Mouse (Mus musculus) G1E (cell line): ENCODE measurements around the gene Pard6b. TPM values are rescaled to one million over a fixed set of nuclear protein-coding genes. Genes with fewer than 3 reads are reported as not detected.

ENCODE experiments used
- ATAC-seq: 2 replicates; pipeline ENCODE4 v1.8.0; 2016; ENCODE audit warnings: mild to moderate bottlenecking; ENCODE audit not compliant: insufficient number of reproducible peaks, poor library complexity, low FRiP score, severe bottlenecking; ENCODE audit errors: extremely low read depth
- DNase-seq: peaks from one replicate; pipeline ENCODE4 v3.0.0; 2012; ENCODE audit warnings: low spot score
- H3K27me3 ChIP-seq: 2 replicates; pipeline ENCODE4 v1.6.1; 2012; ENCODE audit warnings: mild to moderate bottlenecking, low read length, inconsistent platforms; ENCODE audit not compliant: insufficient read depth
- H3K36me3 ChIP-seq: replicated peaks from 2 replicates; pipeline ENCODE3; 2012; ENCODE audit warnings: mild to moderate bottlenecking, inconsistent platforms
- H3K4me1 ChIP-seq: 2 replicates; pipeline ENCODE4 v1.6.1; 2012; ENCODE audit warnings: low read depth, low read length, inconsistent platforms, mixed read lengths; ENCODE audit not compliant: insufficient read depth
- H3K4me3 ChIP-seq: 2 replicates; pipeline ENCODE4 v1.5.1; 2012; ENCODE audit warnings: low read depth, mild to moderate bottlenecking, inconsistent platforms, low read length, moderate library complexity, mixed read lengths
- H3K9me3 ChIP-seq: replicated peaks from 2 replicates; pipeline ENCODE4 v1.6.1; 2012; ENCODE audit warnings: inconsistent platforms
- CTCF ChIP-seq: IDR thresholded peaks from 2 replicates; pipeline ENCODE4 v1.5.1; 2012; ENCODE audit warnings: low read depth, low read length, inconsistent platforms, mixed read lengths
- GATA1 ChIP-seq: IDR thresholded peaks from 2 replicates; pipeline ENCODE4 v1.6.1; 2012; ENCODE audit warnings: borderline replicate concordance, low read length, inconsistent platforms, mixed read lengths
- GATA2 ChIP-seq: IDR thresholded peaks from 2 replicates; pipeline ENCODE4 v1.6.1; 2012; ENCODE audit warnings: low read depth, low read length, inconsistent platforms, borderline replicate concordance
- POLR2AphosphoS5 ChIP-seq: IDR thresholded peaks from 2 replicates; pipeline ENCODE4 v1.6.1; 2012; ENCODE audit warnings: low read depth, low read length, inconsistent platforms; ENCODE audit not compliant: insufficient replicate concordance
- TAL1 ChIP-seq: conservative IDR thresholded peaks from 2 replicates; pipeline ENCODE4 v1.6.1; 2012; ENCODE audit warnings: low read depth, low read length, inconsistent platforms, mixed read lengths
- polyA plus RNA-seq: library from polyadenylated mRNA; stranded (reverse); fragments of >175 nt; gene quantifications from 2 replicates; pipeline ENCODE4 v1.2.3, GENCODE M21; 2012
- total RNA-seq, 2 experiments: library from RNA; stranded (forward) in 1 of 2; stranded (reverse) in 1 of 2; fragments of 200-1000 nt in 1 of 2; fragments of >200 nt in 1 of 2; fragmentation: Nextera tagmentation in 1 of 2; gene quantifications; 2 replicates each; pipeline ENCODE4 v1.2.3; 2014 to 2017

The Pard6b gene
- total and polyA plus RNA-seq, 3 experiments = 4.8 to 5.5 (median 4.8) TPM

GRCm38 (mm10) chr2:168147722-168148432 is 67.1 kb downstream of the Pard6b start:
- DNase-seq (no peak), ATAC-seq (no peak)
- TF ChIP-seq TAL1 (no peak), GATA2 (no peak), CTCF (no peak), GATA1 (no peak), POLR2AphosphoS5 (no peak)
- H3K4me1 ChIP-seq = peaks cover 14% of the 10 kb centered on the region
- H3K9me3 ChIP-seq = no peaks in the 10 kb centered on the region
- no peak overlapping the region for H3K4me3 ChIP-seq
- peaks cover 54% of the 10 kb centered on the region for H3K36me3 ChIP-seq
- peaks cover 4% of the 10 kb centered on the region; the same call in 1 of the 2 replicates for H3K27me3 ChIP-seq

DNA sequence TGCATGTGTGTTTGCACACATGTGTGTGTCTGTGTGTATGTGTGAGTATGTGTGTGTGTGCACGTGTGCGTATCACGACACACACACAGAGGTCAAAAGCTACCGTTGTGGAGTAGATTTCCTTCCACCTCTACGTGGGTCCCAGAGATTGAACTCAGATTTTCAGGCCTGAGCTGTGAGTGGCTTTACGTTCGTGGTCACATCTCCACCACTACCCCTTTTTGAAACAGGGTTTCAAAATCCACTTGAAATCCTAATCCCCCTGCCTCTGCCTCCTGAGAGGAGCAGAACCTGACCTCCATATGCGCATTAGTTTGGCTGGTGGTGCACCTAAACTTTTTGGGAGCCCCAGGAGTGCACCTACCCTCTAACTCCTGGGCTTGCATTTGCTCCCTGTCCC is 68.4 kb downstream of the Pard6b start:
- no peak for TF ChIP-seq GATA2
- TF ChIP-seq TAL1 = no peak
- TF ChIP-seq GATA1 = no peak
- no peak for TF ChIP-seq CTCF
- TF ChIP-seq POLR2AphosphoS5 = no peak
- DNase-seq (no peak), ATAC-seq (no peak)
- H3K4me1 ChIP-seq = peaks cover 28% of the 10 kb centered on the region
- peaks cover 61% of the 10 kb centered on the region for H3K36me3 ChIP-seq
- H3K4me3 ChIP-seq = no peak overlapping the region
- H3K27me3 ChIP-seq = no peaks in the 10 kb centered on the region
- no peaks in the 10 kb centered on the region for H3K9me3 ChIP-seq

Other genes with a start within 250 kb of the Pard6b start
- gene Ptpn1, start 148.9 kb upstream of the Pard6b start, total RNA-seq (2014; fragmentation: Nextera tagmentation) = 16.2 and 23.5 TPM in 2 replicates
- gene Ptpn1, start 148.9 kb upstream of the Pard6b start, total RNA-seq (2017) = 16.4 and 29.4 TPM in 2 replicates
- gene Ptpn1, start 148.9 kb upstream of the Pard6b start, polyA plus RNA-seq = 38.1 and 41.7 TPM in 2 replicates
- 5.2 and 6.9 TPM in 2 replicates for gene Ripor3, start 70.4 kb upstream of the Pard6b start, total RNA-seq (2014; fragmentation: Nextera tagmentation)
- gene Ripor3, start 70.4 kb upstream of the Pard6b start, total RNA-seq (2017) = 1.9 and 2.3 TPM in 2 replicates
- gene Ripor3, start 70.4 kb upstream of the Pard6b start, polyA plus RNA-seq = 6.5 and 8.7 TPM in 2 replicates
- gene Adnp, start 126.1 kb downstream of the Pard6b start, total RNA-seq (2014; fragmentation: Nextera tagmentation) = 76.2 and 90.8 TPM in 2 replicates
- 1.1 and 1.5 TPM in 2 replicates for gene Adnp, start 126.1 kb downstream of the Pard6b start, total RNA-seq (2017)
- gene Adnp, start 126.1 kb downstream of the Pard6b start, polyA plus RNA-seq = 45.6 and 49.8 TPM in 2 replicates
- gene Gm20716, start 149.4 kb downstream of the Pard6b start, total RNA-seq (2014; fragmentation: Nextera tagmentation) = 45.3 and 45.8 TPM in 2 replicates
- 41.0 and 41.8 TPM in 2 replicates for gene Gm20716, start 149.4 kb downstream of the Pard6b start, total RNA-seq (2017)
- gene Gm20716, start 149.4 kb downstream of the Pard6b start, polyA plus RNA-seq = 0.01 TPM in 1 of 2 replicates, not detected in the other
- gene Dpm1, start 149.6 kb downstream of the Pard6b start, total RNA-seq (2014; fragmentation: Nextera tagmentation) = 56.8 and 88.5 TPM in 2 replicates
- 54.3 and 60.8 TPM in 2 replicates for gene Dpm1, start 149.6 kb downstream of the Pard6b start, total RNA-seq (2017)
- gene Dpm1, start 149.6 kb downstream of the Pard6b start, polyA plus RNA-seq = 49.5 and 66.0 TPM in 2 replicates
- 4.9 and 10.5 TPM in 2 replicates for gene Mocs3, start 149.6 kb downstream of the Pard6b start, total RNA-seq (2014; fragmentation: Nextera tagmentation)
- gene Mocs3, start 149.6 kb downstream of the Pard6b start, total RNA-seq (2017) = 5.7 and 9.0 TPM in 2 replicates
- gene Mocs3, start 149.6 kb downstream of the Pard6b start, polyA plus RNA-seq = 14.9 and 20.8 TPM in 2 replicates
- gene Kcng1, start 200.7 kb downstream of the Pard6b start, total RNA-seq (2014; fragmentation: Nextera tagmentation) = not detected in 2 replicates
- 0.06 and 0.11 TPM in 2 replicates for gene Kcng1, start 200.7 kb downstream of the Pard6b start, total RNA-seq (2017)
- gene Kcng1, start 200.7 kb downstream of the Pard6b start, polyA plus RNA-seq = not detected in 2 replicates